Mouse (Mus musculus): ENCODE results near the gene Slc22a15.

The Slc22a15 gene

DNA sequence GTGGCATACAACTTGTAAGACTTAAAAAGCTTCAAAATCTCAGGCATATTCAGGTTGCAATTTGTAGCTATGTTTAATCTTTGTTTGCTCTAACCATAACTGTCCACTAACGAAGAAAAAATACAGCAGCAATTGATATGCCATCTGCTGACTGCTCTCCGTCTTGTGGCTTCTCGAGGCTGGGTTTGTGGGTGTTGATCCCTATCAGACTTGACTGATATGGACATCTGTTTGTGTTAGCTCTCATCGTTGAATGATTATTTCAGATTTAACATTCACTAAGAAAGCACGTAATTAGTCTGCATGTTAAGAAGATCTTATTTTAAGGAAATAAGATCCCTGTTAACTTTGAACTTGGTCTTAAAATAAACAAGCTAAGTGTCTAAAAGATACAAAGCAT lies 7.7 kb downstream of the Slc22a15 start:
- DNase-seq (ENCODE audit: low read depth, low spot score): no peak

DNA sequence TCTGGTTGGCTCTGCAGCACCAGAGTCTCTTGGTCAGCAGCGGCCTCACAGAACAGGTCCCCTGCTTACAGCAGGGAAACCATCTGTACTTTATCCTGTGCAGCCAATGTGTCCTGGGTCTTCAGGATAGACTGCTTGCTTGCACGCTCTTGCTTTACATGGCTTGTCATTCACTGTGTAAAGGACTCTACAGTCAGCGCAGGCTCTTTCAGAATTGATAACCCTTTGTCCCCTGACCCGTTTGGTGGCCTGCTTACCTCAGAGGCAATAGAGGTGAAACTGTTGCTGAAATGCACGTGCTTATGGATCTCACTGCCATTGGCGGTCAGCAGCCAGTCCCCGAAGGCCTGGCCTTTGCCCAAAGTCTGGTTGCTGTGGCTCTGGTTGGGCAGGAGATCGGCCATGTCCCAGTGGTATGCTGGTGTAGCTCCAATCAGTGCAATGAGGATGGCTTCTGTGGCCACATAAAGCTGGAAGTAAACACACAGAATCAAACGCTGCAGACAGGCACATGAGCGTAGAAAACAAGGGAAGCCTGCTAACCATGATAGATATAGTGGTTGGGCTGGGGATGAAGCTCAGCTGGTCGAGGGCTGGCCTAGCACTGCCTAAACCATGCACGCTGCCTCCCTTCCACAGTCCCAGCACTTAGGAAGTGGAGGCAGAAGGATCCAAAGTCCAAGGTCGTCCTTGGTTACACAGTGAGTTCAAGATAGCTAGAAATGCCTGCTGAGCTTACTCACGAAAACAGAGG lies 9.0 kb downstream of the Slc22a15 start:
- DNase-seq (ENCODE audit: low read depth, low spot score): no peak

DNA sequence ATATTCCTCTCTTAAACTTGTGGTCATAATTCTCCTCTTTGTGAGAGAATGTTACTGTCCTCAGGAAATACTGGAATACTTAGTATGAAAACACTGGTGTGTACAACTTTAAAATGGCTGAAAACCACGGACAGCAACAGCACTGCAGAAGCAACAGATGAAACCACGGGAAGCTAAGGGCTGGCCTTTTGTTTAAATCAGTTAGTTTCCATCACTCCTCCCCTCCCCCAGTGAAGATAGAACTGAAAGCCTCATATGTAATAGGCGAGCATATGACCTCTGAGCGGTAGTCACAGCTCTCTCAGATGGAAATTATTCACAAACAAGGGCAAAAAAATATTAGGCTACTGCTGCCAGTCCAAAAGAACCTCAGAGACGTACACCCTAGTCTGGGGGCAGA lies 10.0 kb downstream of the Slc22a15 start:
- DNase-seq (ENCODE audit: low read depth, low spot score): no peak

DNA sequence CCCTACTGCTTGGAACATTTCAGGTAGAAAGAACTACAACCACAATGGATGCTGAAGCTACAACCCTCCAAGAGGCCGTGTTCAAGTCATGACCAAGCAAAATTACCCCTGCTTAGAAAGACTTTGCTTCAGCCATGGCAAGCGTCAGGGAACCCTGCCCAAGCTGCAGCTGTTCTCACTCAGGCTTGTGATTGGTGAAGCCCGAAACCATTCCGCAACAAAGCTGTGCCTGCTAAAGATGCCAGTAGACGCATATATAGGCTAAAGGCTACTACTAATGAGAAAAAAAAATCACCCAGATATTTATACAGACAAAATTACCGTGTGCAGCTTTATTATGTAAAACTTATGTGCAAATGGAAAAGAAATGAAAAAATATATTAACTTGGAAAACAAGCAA lies 12.2 kb downstream of the Slc22a15 start:
- DNase-seq (ENCODE audit: low read depth, low spot score): no peak

DNA sequence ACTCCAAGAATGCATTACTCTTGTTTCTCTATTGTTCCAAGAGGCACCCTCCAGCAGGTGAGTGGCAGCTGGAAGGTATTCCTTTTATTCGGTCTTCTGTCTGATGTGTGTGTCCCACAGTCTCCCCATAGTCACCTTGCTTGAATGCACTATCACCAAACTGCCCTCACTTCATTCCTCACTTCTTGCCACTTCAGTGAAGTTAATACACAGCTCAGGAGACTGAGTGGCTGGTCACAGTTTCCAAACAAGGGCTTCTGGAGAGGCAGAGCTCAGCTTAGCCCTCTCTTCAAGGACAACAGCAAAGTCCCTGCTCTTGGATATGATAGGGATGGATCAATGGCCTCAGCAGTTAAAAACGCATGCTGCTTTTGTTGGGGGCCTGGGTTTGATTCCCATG lies 17.2 kb downstream of the Slc22a15 start:
- DNase-seq (ENCODE audit: low read depth, low spot score): no peak

DNA sequence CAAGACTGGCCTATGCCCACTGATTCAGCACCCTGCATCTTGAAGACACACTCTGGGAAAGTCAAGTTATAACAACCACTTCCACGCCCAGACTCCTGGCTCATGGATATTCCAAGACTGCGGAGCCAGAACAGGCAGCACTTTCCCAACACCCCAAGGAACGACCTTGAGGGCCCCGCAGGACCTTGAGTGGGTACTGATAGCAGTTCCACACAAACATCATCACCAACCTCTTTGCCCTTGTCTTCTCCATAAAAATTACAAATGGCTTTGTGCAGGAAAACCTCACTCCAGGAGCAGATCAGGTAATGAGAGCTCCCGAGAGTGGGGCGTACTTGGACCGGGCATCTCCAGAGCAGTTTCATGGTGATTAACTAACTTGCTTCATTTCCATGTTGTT lies 19.5 kb downstream of the Slc22a15 start:
- DNase-seq (ENCODE audit: low read depth, low spot score): no peak

DNA sequence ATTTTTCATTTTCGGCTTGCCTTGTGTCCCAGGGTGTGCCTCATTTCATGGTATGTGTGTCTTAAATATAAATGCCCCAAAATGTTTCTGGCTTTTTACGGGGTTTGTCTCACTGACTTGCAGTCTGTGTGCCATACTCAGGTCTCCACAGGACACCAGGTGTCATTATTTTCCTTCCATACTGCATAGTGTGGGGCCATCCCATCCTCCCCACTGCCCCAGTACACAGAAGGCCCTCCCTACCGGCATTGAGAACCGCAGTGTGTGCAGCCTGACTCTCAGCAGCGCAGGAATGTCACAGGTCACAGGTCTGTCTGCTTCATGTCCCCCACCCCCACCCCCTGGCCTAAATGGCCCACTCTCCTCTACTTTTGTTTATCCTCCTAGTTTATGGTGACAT lies 21.2 kb downstream of the Slc22a15 start:
- DNase-seq (ENCODE audit: low read depth, low spot score): no peak

DNA sequence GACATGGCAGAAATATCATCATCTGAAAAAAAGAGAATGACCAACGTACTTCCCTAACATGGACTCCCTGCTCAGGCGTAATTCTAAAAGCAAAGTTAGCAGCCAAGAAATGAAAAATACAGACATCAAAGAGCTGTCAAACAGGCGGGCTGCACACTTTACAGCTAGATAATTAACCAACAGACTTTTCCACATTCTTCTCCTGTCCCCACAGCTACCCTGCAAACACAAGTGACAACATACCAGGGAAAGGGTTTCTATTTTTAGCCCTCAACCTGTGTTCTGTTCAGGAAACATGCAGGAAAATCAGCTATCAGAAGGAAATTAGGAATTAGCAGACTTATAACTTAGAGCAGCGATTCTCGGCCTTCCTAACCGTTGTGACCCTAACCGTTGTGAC lies 21.9 kb downstream of the Slc22a15 start:
- DNase-seq (ENCODE audit: low read depth, low spot score): no peak

DNA sequence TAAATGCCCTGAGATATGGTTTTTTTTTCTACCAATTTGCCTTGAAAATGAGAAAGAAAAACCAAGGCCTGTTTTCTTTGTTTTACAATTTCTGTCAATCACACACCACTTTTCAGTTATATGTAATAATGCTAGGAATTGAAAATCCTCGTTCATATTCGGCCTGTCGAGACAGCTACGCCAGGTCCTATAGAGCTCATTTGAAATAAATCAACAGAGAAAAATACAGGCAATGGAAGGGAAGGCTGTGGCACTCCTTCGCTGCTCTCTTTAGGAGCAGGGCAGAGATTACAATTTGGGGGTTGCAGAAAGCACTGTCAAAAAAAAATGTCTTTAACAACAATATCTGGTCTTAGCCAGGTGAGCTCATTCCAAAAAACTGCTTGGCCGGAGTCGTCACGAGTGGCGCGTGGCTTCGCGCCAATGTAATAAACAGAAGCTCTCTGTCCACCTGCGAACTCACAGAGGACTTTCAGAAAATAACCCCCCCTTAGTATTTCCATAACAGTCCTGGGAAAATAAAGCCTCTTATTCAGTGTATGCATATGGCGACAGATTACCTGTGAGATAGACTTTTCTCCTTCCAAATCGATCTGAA lies 26.8 kb downstream of the Slc22a15 start:
- DNase-seq (ENCODE audit: low read depth, low spot score): no peak

DNA sequence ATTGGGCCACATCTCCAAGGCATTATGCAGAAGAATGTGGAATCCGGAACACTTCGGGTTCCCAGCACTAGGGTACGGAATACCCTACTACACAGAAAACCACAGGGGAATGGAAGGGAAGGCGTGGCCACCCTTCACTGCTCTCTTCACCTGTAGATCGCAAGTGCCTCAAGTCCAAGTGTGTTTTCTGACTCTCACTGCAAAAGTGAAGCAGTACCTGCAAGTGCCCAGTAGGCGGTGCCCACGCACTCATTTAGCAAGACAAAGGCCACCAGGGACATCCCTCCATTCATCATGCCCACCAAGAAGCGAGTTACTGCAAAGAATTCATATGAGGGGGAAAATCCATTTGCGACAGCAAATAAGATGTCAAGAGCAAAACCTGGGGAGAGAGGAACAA lies 27.4 kb downstream of the Slc22a15 start:
- peak; percentile 92 for DNase-seq (ENCODE audit: low read depth, low spot score)

DNA sequence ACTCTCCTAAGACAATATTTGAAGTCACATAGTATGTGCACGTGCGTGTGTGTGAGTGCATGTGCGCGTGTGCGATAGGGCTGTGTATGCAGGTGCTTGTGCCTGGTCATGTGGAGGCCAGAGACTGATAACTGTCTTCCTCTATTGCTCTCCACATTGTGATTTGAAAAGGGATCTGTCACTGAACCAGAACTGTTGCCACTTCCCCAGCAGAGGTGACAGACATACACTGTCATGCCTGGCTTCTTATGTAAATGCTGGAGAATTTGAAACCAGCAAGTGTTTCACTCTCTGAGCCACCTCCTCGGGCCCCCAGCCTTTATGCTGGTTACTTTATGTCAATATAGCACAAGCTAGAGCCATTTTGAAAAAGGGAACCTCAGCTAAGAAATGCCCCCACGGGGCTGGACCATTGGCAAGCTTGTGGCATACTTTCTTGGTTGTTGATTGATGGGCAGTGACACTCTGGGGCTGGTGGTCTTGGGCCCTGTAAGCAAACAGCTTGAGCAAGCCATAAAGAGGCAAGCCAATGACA lies 28.8 kb downstream of the Slc22a15 start:
- DNase-seq (ENCODE audit: low read depth, low spot score): no peak

DNA sequence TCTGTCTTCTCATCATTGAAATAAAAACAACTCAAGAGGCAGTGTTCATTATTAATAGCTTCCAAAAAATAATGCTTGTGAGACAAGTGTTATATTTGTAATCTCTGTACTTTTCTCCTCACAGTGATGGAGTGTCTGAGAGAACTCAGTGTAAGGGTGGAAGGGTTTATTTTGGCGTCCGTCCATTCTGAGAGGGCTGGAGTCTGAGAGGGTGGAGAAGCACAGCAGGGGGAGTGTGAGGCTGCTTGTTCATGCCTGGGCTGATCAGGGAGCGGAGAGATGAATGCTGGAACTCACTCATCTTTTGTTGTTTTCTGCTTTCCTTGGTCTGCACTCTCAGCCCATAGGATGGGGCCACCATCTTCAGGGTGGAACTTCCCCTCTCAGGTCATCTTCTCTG lies 38.7 kb downstream of the Slc22a15 start:
- no peak for DNase-seq (ENCODE audit: low read depth, low spot score)

DNA sequence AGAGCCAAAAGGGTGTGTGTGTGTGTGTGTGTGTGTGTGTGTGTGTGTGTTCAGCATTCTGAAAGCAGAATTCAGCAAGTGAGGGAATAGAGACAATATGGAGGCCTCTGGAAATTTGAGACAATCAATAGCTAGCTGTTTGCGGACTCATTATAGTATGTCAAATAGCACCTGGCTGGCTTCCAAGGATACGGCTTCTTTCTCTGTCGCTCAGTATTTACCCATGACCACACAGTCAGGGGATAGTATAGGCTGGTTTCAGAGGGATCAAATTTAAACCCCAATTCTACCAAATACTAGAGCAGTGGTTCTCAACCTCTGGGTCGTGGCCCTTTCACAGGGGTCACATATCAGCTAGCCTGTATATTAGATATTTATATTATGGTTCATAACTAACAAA lies 39.2 kb downstream of the Slc22a15 start:
- DNase-seq (ENCODE audit: low read depth, low spot score): no peak

DNA sequence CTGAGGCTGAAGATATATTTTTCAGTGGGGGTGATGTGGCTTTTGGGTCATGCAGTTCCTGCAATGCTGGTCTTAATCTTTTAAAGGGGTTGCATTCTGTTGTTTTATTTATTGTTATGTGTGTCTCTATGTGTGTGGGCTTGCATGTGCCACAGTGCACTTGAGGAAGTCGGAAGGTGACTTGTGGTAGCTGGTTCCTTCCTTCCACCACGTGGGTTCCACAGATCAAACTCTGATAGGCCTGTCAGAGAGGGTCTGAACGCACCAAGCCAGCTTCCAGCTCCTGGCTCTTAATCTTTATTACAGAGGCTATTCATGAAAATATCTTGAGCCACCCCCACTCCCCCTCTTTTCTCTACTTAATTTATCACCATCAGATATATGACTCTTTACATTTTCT lies 40.4 kb downstream of the Slc22a15 start:
- no peak for DNase-seq (ENCODE audit: low read depth, low spot score)

DNA sequence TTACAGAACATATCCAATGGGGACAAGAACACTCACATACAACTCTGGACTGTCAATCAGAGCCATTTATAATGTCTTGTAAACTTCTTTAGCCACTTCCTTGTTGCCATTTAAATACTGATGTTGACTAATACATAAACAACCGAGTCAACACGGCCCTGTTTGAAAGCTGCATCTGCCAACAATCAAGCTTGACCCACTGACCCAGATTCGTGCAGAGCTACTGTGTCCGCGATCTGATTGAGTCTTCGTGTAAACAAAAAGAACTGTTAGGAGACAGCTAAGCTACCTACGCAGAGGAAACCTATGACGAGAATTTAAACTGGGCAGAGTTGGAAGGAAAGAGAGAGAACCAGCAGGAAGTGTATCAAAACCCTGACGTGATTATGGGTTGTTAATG lies 42.5 kb downstream of the Slc22a15 start:
- no peak for DNase-seq (ENCODE audit: low read depth, low spot score)

DNA sequence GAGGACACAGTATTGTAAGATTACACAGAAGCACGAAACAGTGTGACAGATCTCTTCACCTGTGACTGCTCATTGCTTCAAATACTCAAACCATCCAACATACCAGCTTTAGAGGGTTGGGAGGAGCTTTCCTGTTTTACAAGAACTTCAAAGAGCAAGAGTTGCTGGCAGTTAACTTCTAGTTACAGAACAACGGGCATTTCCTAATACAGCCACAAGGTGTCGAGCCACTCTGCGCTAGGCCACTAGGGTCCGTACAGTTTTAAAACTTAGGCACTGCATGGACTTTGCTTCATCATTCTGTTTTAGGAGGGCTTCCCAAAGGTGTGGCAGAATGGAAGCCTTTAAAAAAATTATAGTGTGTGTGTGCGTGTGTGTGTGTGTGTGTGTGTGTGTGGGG lies 43.4 kb downstream of the Slc22a15 start:
- DNase-seq (ENCODE audit: low read depth, low spot score): no peak

DNA sequence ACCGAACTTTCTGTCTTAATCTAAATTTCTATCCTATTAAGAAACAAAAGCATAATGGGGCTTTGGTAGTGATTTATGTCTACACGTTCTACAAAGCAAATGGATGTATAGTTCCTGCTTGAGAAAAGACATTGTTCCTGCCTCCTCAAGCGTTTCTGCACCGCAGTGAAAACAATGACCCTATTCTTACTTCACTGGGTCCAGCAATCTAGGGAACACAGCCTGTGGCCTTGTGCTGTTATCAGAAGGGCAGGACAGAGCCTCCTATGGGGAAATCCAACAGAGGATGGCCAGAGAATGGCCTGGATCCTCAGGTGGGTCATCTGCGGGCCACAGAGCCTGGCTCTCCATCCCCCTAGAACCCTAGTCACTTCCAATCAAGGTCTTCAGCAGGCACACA lies 46.1 kb downstream of the Slc22a15 start:
- peak; percentile 56 for DNase-seq (ENCODE audit: low read depth, low spot score)

DNA sequence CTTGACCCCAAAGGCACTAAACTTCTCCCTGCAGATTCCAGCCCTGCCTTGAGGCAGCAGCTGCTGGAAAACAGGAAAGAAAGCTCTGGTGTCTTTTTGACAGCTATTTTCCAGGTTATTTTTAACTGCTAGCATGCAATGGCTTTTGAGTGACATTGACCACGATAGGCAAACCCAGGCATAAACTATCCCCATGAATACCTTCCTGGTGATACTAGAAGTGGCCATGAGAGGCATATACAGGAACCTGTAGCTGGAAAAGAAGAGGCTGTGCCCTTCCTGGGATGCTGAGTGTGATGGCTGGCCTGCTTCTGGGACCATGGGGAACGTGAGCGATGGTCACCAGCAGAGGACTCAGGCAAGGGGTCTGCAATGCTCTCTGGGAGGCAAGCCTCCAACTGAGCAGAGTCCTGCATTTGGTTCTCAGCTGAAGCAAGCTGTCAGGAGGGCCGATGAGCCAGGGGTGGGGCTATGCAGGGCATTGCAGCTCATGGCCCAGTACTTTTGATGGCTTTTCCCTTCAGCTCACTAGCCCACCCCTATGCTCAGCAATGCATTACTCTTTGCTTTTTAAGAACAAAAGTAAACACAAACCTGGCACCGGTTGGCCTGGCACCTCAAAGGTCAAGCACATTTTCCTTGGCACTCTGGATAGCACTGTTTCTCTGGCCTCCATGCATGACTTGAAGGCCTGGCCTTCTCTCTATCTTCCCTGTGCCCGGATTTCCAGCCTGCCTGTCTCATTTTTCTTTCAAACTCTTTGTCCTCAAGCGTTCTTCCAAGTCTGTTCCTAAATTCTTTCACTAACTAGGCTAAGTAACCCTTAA lies 47.6 kb downstream of the Slc22a15 start:
- no peak for DNase-seq (ENCODE audit: low read depth, low spot score)

DNA sequence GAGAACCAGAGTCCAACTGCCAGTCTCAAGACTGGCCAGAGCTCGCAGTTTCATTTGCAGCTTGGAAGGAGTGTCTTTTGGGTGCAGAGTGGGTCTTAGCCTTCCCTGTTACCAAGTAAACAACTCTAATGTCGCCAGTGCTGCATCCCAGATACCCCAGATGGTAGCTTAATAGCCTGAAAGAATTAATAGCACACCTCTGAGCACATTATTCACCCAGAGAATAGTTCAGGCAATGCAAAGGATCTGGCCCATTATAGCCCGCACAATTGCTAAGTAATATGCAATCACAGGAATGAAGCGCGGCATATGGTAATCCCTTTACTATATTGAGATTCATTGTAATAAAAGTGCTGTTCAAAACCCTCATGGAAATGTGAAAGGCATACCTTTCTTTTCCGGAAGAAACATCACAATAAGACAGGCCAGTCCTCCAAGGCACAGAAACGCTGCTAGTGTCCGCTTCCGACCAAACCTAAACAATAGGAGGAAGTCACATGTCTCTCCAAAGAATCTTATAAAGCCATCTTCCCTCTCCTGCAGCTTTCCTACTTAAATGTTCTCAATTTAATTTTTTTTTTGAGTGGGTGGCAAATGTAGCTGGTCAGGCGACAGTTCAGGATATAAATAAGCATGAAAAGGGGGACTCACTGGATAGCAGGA lies 48.9 kb downstream of the Slc22a15 start:
- no peak for DNase-seq (ENCODE audit: low read depth, low spot score)

DNA sequence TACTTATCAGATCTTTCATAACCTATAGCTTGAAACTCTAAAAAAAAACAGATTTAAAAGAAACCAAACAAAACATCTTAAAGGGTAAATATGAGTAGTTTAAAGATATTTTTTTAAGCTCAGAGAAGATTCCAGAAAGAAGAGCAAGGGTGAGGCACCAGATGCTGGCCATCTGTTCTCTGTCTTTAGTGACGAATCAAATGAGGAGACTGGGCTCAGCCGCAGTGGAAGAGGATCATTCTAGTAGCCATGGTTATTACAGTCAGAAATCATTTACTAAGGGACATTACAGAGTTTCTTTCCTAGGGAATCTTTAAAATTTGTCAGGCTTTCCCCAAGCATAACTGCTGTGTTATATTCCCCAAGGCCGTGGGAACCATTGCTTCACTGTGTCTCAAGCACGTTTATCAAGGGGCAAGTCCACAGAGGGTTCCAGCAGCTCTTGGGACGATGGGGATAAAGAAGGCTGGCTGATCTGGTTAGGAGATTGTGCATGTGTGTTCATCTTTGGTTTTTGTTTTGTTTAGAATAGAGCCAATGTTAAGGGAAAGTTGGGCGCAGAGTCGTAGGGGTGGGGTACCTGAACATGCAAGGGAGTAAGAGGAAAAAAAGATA lies 51.1 kb downstream of the Slc22a15 start:
- DNase-seq (ENCODE audit: low read depth, low spot score): no peak

DNA sequence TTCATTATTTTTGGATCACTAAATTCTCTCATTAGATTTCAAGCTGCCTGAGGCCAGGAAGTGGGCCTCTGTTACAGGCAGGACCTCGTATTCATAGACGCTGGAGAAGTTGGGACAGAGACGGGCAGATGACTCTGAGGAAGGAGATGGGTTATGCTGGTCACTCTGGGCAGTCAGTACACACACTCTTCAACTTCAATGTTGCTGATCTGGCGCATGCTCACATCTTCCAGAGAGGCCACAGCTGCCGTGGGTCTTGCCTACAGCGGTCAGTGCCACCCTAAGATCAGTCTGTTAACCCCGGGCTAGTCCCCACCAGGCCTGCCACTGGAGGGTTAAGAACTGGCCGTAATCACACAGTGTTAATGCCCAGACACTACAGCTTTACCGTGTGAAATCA lies 52.3 kb downstream of the Slc22a15 start:
- DNase-seq (ENCODE audit: low read depth, low spot score): no peak

DNA sequence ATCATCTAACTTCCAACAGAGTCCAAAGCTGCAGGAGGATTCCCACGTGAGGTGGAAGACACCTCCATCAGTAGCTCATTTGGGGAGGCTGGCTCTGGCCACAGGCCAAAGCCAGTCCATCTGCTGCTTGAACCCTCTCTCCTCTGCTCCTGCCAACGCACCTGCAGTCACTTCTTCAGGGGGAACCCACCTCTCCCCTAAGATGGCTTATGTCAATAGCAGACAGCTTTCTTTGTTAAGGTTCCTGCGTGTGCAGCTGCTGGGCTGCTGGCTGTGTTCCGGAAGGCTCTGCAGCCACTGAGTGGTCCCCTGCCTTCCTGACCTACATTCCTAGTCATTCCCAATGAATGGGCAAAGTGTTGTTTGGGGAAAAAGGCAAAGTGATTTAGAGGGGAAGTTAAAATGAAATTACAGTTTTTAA lies 57.2 kb downstream of the Slc22a15 start:
- DNase-seq (ENCODE audit: low read depth, low spot score): no peak
